ENCODE assay signal across 25 mouse cellular contexts in genomic region chr8:79518966-79519365, GRCm38 (mm10).
DNase-seq lines count a peak whose midpoint lies in the region; ATAC-seq and TF ChIP-seq lines count a peak whose summit lies in the region.
"Had no signal": no experiment of that assay in that cellular context is flagged by ENCODE, and none has a peak within 500 bp of the region (broad histone marks: within the 10 kb centered on the region; RNA-seq: fewer than 3 reads in every experiment).

No protein-coding gene starts in this region.

- H3K36me3 ChIP-seq in kidney, adult 2 months (ENCODE audit: control insufficient read depth, insufficient read depth, low read length) = no peaks in the 10 kb centered on the region
- no peaks in the 10 kb centered on the region for H3K36me3 ChIP-seq in midbrain, embryonic 11.5 days (ENCODE audit: control insufficient read depth, insufficient read depth, low read length)
- H3K36me3 ChIP-seq in midbrain, embryonic 16.5 days (ENCODE audit: control insufficient read depth, insufficient read depth, low read length) = no peaks in the 10 kb centered on the region
- H3K36me3 ChIP-seq: embryonic facial prominence, embryonic 13.5 days; heart, embryonic 12.5 days; hindbrain, embryonic 10.5 days; limb, embryonic 12.5 days; liver, embryonic 13.5 days; midbrain, embryonic 12.5 days had no signal

- TF ChIP-seq CTCF in kidney, adult 2 months (conservative IDR thresholded peaks at IDR 0.05; ENCODE audit: insufficient read depth, insufficient read length, low read depth, low read length) = no peak

- WGBS in kidney, adult 2 months = 55% methylated on average over 4 of the region's 4 CpGs
- 87% methylated on average over 4 of the region's 4 CpGs for WGBS in midbrain, embryonic 11.5 days
- WGBS in midbrain, embryonic 16.5 days = 88% methylated on average over 4 of the region's 4 CpGs

- H3K4me2 ChIP-seq in midbrain, embryonic 11.5 days = no peak overlapping the region
- no peak overlapping the region for H3K4me2 ChIP-seq in midbrain, embryonic 16.5 days (ENCODE audit: low read length)
- H3K4me2 ChIP-seq: embryonic facial prominence, embryonic 13.5 days; forebrain, embryonic 13.5 days; heart, embryonic 12.5 days; limb, embryonic 12.5 days; liver, embryonic 13.5 days; midbrain, embryonic 12.5 days had no signal

- H3K4me1 ChIP-seq in kidney, adult 2 months (ENCODE audit: control insufficient read depth, insufficient read depth, low read length) = no peaks in the 10 kb centered on the region
- no peaks in the 10 kb centered on the region for H3K4me1 ChIP-seq in midbrain, embryonic 11.5 days (ENCODE audit: control insufficient read depth, insufficient read depth, low read length)
- no peaks in the 10 kb centered on the region for H3K4me1 ChIP-seq in midbrain, embryonic 16.5 days (ENCODE audit: control insufficient read depth, insufficient read depth, low read length)
- H3K4me1 ChIP-seq: embryonic facial prominence, embryonic 13.5 days; forebrain, embryonic 13.5 days; hindbrain, embryonic 10.5 days; liver, embryonic 13.5 days; midbrain, embryonic 12.5 days had no signal

- no peaks in the 10 kb centered on the region; the same call in 1 of the 2 replicates for H3K27me3 ChIP-seq in kidney, adult 2 months (replicated peaks; ENCODE audit: control insufficient read depth, insufficient read depth, low read length)
- H3K27me3 ChIP-seq in midbrain, embryonic 11.5 days (ENCODE audit: control insufficient read depth, insufficient read depth, low read length) = no peaks in the 10 kb centered on the region
- no peaks in the 10 kb centered on the region for H3K27me3 ChIP-seq in midbrain, embryonic 16.5 days (ENCODE audit: control insufficient read depth, insufficient read depth, low read depth, low read length)
- H3K27me3 ChIP-seq: embryonic facial prominence, embryonic 13.5 days; forebrain, embryonic 13.5 days; heart, embryonic 12.5 days; limb, embryonic 12.5 days; liver, embryonic 13.5 days; midbrain, embryonic 12.5 days had no signal

- intact Hi-C loops in gastrocnemius, postnatal 36 days (cut with DNase I) = no loop called here

- peak; percentile 9 for DNase-seq in adrenal gland, postnatal 14 days
- DNase-seq in adrenal gland, adult 18-20 months (ENCODE audit: low spot score in 2 of 2) = no peak
- peak; percentile 19 for DNase-seq in kidney, adult 2 months
- no peak for DNase-seq in kidney, adult 11 months
- DNase-seq in midbrain, embryonic 11.5 days (ENCODE audit: low spot score, missing footprints) = peak; percentile 45
- DNase-seq in gastrocnemius, postnatal 36 days = peak; percentile 20 to 28
- no peak for DNase-seq in cerebellum, postnatal 36 days
- DNase-seq: adrenal gland, adult 2 months; cerebellum, adult 18-20 months; cerebellum, postnatal 14 days; heart, postnatal 10 days; layer of hippocampus, postnatal 36 days; liver, embryonic 13.5 days; lung, adult 2 months; lung, postnatal 14 days; right cerebral cortex, postnatal 14 days had no signal

- ATAC-seq in midbrain, embryonic 11.5 days (ENCODE audit: low FRiP score) = no peak
- ATAC-seq in midbrain, embryonic 16.5 days = no peak
- ATAC-seq: forebrain, embryonic 13.5 days; hindbrain, embryonic 16.5 days had no signal

- H3K9ac ChIP-seq in midbrain, embryonic 11.5 days (ENCODE audit: low read length) = no peak overlapping the region
- no peak overlapping the region for H3K9ac ChIP-seq in midbrain, embryonic 16.5 days (ENCODE audit: low read depth, low read length)
- H3K9ac ChIP-seq: embryonic facial prominence, embryonic 13.5 days; forebrain, embryonic 13.5 days; heart, embryonic 12.5 days; limb, embryonic 12.5 days; liver, embryonic 13.5 days; midbrain, embryonic 12.5 days had no signal

- no peak for TF ChIP-seq POLR2A in kidney, adult 2 months (IDR thresholded peaks at IDR 0.05; ENCODE audit: low read depth, low read length)

- no peak overlapping the region for H3K27ac ChIP-seq in kidney, adult 2 months (ENCODE audit: insufficient read depth, low read depth, low read length)
- H3K27ac ChIP-seq in midbrain, embryonic 11.5 days (ENCODE audit: low read depth, low read length) = no peak overlapping the region
- H3K27ac ChIP-seq in midbrain, embryonic 16.5 days (ENCODE audit: low read length) = no peak overlapping the region
- H3K27ac ChIP-seq: embryonic facial prominence, embryonic 13.5 days; forebrain, embryonic 13.5 days; hindbrain, embryonic 10.5 days; layer of hippocampus, adult 2 months; limb, embryonic 12.5 days; liver, embryonic 13.5 days; midbrain, embryonic 12.5 days had no signal

- H3K9me3 ChIP-seq in midbrain, embryonic 11.5 days (ENCODE audit: control insufficient read depth, low read length) = no peaks in the 10 kb centered on the region
- H3K9me3 ChIP-seq in midbrain, embryonic 16.5 days (replicated peaks; ENCODE audit: control insufficient read depth, low read length, poor library complexity, severe bottlenecking) = no peaks in the 10 kb centered on the region
- H3K9me3 ChIP-seq: embryonic facial prominence, embryonic 13.5 days; forebrain, embryonic 13.5 days; heart, embryonic 12.5 days; hindbrain, embryonic 10.5 days; limb, embryonic 12.5 days; liver, embryonic 13.5 days; midbrain, embryonic 12.5 days had no signal

- H3K4me3 ChIP-seq in kidney, adult 2 months (ENCODE audit: insufficient read depth, low read depth, low read length) = no peak overlapping the region
- H3K4me3 ChIP-seq in midbrain, embryonic 11.5 days (ENCODE audit: low read depth, low read length) = no peak overlapping the region
- no peak overlapping the region for H3K4me3 ChIP-seq in midbrain, embryonic 16.5 days (ENCODE audit: low read depth, low read length)
- H3K4me3 ChIP-seq: embryonic facial prominence, embryonic 13.5 days; forebrain, embryonic 13.5 days; heart, embryonic 12.5 days; hindbrain, embryonic 10.5 days; layer of hippocampus, adult 2 months; limb, embryonic 12.5 days; liver, embryonic 13.5 days; midbrain, embryonic 12.5 days had no signal

Comparison
In these comparisons a context has a peak if more than half of its experiments do, and no peak if none do; other contexts are left out.
1. DNase-seq: peak in adrenal gland, postnatal 14 days (single experiment), kidney, adult 2 months (single experiment), midbrain, embryonic 11.5 days (single experiment) and gastrocnemius, postnatal 36 days (2 of 2); none in adrenal gland, adult 18-20 months (0 of 2), kidney, adult 11 months (single experiment) and cerebellum, postnatal 36 days (0 of 2).